Mouse (Mus musculus) cortical plate, adult 2 months (tissue): Measurements from ENCODE around the gene Serinc3.

Experiments used
- CTCF ChIP-seq: fragments of 200-500 bp; IDR thresholded peaks from 2 replicates; pipeline ENCODE4 v1.5.1; 2011; ENCODE audit warnings: mild to moderate bottlenecking, control low read depth, low read length; ENCODE audit not compliant: insufficient read depth; ENCODE audit errors: extremely low read depth
- POLR2A ChIP-seq: fragments of 200-500 bp; IDR thresholded peaks from 2 replicates; pipeline ENCODE4 v1.6.1; 2011; ENCODE audit warnings: mild to moderate bottlenecking, low read length, control low read depth; ENCODE audit not compliant: insufficient read depth; ENCODE audit errors: extremely low read depth

- TF ChIP-seq POLR2A (no peak), CTCF (no peak)
These were observed 3.2 kb downstream of the Serinc3 start for GRCm38 (mm10) chr2:163641681-163642080.
